Mouse (Mus musculus): ENCODE measurements around the gene Kctd15.

The Kctd15 gene

GRCm38 (mm10) chr7:34656632-34657031 is at the start of gene Kctd15:
TSS of gene Kctd15 (minus strand) at chr7:34656732.
- DNase-seq (ENCODE audit: low read depth in 2 of 2, low spot score in 2 of 2): no peak

- no peak for DNase-seq (ENCODE audit: low read depth in 2 of 2, low spot score in 2 of 2)
These were observed 47.9 kb upstream of the Kctd15 start for GRCm38 (mm10) chr7:34704401-34704800.

GRCm38 (mm10) chr7:34703437-34703836 is 46.9 kb upstream of the Kctd15 start:
- no peak for DNase-seq (ENCODE audit: low read depth in 2 of 2, low spot score in 2 of 2)

DNA sequence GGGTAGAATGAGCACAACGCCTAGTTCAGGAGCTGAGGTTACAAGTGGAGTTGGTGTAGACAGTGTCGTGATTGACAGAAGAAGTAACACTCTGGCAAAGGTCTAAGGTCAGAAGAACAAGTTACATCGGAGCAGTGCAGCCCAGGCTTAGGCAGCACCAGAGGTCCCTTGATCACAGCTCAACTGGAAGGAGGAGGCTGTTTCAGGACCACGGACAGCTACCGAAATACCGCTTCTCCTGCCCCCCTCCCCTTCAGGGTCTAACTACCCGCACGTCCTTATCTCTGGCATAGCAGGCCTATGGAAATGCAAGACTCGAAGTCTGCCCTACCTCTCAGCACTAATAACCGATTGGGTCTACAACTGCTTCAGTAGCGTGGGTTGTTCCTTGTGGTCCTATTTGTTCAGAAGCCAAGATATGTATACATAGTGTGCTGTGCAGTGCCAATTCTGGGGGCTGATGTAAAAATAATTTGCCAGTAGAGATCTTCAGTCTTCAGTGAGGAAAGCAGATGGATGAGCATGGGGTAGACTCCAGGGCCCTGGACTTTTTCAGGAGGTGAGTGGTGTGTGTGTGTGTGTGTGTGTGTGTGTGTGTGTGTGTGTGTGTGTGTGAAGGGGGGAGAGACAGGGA is 46.3 kb upstream of the Kctd15 start:
- no peak for DNase-seq (ENCODE audit: low read depth in 2 of 2, low spot score in 2 of 2)

- DNase-seq (ENCODE audit: low read depth in 2 of 2, low spot score in 2 of 2): no peak
These were observed 43.4 kb upstream of the Kctd15 start for GRCm38 (mm10) chr7:34699888-34700287.

- no peak for DNase-seq (ENCODE audit: low read depth in 2 of 2, low spot score in 2 of 2)
These were observed 41.7 kb upstream of the Kctd15 start for GRCm38 (mm10) chr7:34698221-34698620.

DNA sequence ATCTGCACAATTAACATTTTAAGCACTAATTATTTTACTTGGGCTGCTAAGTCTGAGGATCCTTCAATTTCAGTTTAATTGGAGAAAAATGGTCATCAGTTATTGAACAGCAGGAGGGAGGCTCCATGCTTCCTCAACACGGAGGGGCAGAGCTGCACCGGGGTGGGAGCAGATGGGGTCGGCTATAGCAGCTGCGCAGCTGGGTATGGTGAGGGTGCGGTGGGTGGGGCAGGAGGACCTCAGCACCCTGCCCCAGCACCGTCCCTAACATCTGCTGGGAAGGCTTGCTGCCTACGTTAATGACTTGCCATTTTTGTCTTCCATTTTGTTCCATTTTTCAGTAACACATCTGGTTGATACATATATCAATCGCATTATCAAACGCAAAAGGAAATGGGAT is 39.6 kb upstream of the Kctd15 start:
- DNase-seq (ENCODE audit: low read depth in 2 of 2, low spot score in 2 of 2): no peak

- no peak for DNase-seq (ENCODE audit: low read depth in 2 of 2, low spot score in 2 of 2)
These were observed 38.4 kb upstream of the Kctd15 start for GRCm38 (mm10) chr7:34694898-34695297.

DNA sequence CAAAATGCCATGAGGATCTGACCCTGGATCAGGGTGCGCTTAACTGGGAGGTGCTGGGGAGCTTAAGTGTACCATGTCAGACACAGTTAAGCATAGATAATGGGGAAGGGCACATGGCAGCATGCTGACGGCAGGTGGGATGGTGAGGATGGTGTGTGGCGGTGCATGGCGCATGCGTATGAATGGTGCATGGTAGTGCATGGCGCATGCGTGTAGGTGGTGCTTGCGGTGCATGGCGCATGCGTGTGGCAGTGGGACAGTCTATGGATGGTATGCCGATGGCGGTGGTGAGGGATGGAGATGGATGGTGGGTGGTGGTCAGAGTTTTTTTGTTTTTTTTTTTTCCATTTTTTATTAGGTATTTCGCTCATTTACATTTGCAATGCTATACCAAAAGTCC is 37.4 kb upstream of the Kctd15 start:
- no peak for DNase-seq (ENCODE audit: low read depth in 2 of 2, low spot score in 2 of 2)

DNA sequence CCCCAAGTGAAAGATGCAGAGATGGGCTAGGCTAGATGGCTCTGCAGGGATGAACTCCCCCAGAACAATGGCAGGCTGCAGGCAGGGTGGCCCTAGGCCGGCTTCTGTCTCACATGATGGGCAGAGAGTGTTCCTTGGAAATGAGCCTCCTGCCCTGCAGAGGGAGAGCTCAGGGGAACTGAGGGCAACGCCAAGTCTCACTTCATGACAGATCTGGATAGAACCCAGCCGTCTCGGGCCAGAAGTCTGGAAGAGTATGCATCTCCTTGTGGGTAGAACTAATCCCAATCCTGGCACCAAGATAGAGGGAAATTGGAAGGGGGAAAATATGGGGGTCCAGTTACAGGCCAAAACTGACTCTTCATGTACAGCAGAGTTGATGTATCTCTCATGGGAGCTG is 36.5 kb upstream of the Kctd15 start:
- no peak for DNase-seq (ENCODE audit: low read depth in 2 of 2, low spot score in 2 of 2)

DNA sequence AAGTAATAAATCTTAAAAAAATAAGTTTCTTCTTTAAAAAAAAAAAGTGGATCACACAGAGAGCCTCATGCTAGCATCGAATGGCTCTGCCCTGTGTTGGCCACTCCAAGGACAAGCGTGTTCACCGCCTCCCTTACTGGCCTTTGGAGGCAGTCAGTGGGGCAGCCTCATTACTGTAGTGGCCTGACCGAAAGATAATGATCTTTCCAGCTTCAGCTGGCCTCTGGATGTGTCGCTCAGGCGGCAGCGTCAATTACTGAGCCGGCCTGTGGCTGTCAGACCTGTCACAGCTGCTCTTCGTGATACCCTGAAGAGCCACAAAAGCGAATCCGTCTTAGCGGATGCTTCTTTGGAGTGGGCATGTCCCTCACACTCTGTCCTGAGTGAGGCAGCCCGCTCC is 33.6 kb upstream of the Kctd15 start:
- no peak for DNase-seq (ENCODE audit: low read depth in 2 of 2, low spot score in 2 of 2)

DNA sequence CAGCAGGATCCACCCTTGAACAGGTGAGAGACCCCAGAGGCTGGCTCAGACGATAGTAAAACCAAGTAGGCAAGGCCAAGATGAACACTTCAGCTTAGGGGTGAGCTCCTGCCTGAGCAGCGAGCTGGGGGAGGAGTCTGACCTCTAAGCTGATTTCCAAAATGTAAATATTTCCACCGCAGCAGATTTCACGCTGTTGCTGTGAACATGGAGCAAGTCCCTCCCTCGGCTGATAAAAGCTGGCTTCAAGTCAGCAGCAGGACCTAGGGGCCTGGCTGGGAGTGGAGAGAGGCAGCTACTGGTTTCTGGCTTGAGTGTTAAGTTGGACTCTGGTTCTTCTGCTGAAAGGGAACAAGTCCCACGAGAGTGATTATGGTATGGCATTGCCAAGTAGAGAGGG is 32.5 kb upstream of the Kctd15 start:
- no peak for DNase-seq (ENCODE audit: low read depth in 2 of 2, low spot score in 2 of 2)

- no peak for DNase-seq (ENCODE audit: low read depth in 2 of 2, low spot score in 2 of 2)
These were observed 29.3 kb upstream of the Kctd15 start for GRCm38 (mm10) chr7:34685801-34686200.

DNA sequence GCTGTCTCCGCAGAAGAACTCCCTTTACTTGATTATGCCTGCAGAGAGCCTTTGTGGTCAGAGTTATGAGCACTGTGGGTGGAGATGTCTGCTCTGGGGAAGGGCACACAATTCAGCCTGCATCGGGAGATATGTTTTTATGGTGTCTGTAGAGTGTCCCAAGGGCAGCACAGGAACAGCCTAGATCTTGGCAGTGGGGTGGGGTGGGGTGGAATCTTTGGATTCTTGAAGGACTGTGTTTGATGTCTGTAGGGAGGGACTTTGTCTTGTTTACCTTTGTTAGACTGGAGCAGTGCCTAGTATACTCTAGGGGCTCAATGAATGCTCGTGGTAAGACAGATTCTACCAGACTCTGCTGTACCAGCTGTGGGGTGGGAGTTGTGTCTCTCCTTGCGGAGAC is 28.6 kb upstream of the Kctd15 start:
- no peak for DNase-seq (ENCODE audit: low read depth in 2 of 2, low spot score in 2 of 2)

DNA sequence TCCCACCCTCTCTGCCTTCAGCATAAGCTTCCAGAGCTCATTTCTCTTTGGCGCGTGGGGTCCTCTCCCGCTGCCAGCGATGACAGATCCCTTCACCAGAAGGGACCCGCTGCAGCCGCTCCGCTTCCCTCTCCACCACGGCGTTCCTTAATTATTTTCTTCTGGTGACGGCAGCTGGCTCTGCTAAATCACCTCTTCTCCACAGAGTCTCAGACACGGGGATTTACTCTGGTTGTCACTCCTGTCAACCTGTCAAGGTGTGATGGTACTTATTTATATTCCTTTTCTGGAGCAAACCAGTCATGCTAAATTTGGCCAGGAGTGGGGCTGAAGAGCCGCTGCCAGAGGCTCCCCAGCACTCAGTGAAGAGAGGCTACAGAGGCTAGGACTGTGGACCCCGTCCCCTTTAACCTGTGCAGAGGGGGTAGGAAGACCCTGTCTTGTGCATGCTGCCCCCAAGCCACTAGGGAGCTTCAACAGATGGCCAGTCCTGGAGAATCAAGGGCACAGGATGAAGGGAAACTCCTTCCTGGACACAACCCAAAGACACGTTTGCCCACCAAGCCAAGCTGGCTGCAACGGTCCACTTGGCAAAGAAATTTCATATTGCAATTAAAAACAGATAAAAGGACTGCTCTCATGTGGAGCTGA is 24.4 kb upstream of the Kctd15 start:
- no peak for DNase-seq (ENCODE audit: low read depth in 2 of 2, low spot score in 2 of 2)

- DNase-seq (ENCODE audit: low read depth in 2 of 2, low spot score in 2 of 2): no peak
These were observed 23.4 kb upstream of the Kctd15 start for GRCm38 (mm10) chr7:34679886-34680285.

DNA sequence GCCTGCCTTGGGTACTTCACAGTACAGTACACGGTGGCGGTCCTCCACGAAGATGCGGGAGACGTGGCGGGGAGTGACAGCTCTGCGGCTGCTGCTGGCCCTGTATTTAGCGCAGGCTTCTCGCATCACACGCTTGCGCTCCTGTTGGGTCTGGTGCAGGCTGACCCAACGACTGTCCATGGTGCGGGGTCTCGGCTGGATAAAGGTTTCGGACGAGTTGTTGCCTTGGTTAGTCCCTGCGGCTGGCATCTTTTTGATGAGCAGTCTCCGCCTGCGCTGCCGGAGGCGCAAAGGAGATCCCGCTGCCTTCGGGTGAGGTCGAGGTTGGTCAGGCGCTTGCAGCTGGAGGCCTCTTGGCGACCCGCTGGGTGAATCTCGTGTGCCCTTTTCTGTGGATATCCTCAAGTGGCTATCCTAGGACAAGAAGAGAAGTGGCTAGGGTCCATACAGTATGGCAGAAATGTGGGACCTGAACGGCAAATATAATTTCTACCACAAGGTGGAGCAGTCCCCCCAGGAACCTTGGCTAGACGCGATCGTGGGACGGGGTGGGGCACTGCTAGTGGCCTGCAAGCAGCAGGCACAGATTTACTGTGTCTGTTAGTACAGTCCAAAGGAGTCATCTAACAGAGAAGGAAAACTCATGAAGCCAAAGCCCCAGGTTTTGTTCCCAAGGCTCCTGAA is 19.4 kb upstream of the Kctd15 start:
- peak; percentile 6 to 28 for DNase-seq (ENCODE audit: low read depth in 2 of 2, low spot score in 2 of 2)

DNA sequence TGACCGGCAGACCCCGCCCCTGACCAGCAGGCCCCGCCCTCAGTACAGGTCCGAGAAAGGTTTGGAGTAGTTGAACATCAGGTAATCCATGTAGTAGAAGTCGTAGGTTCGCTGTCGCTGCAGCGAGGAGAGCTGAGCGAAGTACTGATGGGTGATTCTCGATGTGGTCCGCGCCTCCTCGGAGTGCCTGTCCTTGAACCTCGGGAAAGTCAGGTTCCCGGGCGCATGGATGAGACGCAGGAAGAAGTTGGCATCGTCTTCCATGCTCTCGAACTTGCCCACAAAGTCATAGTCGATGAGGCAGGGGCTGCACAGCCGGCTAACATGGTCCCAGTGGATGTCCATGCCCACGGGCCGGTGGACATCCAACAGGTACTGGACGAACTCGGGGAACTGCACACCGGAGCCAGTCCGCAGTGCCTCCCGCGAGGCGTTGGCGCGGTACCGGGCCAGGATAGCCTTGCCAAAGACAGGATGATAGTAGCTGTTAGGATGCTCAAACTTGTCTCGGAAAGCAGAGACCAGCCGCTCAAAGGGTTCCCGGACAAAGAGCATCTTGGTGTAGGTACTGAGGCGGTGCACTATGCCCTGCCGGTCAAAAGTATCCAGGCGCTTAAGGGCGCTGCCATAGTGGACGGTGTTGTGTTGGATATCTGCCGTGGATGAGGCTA is 18.7 kb upstream of the Kctd15 start:
- DNase-seq (ENCODE audit: low read depth in 2 of 2, low spot score in 2 of 2): no peak

DNA sequence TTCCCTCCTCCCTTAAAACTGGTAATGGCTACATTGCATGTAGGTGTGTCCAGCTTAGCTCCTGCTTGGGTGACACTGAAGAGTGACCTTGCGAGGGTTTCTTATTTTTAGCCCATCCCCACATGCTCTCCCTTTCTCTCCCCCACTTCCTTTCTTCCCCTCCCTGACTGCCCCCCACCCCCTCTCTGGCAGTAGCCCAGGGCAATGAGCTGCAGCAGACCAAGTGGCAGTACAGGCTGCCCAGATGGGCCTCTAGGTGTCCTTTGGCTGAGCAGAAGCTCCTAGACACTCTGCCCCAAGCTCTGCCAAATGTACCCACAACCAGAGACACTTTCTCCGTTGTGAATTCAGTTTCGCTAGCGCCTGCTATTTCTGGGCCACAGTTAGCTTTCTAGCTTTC is 16.4 kb upstream of the Kctd15 start:
- no peak for DNase-seq (ENCODE audit: low read depth in 2 of 2, low spot score in 2 of 2)

DNA sequence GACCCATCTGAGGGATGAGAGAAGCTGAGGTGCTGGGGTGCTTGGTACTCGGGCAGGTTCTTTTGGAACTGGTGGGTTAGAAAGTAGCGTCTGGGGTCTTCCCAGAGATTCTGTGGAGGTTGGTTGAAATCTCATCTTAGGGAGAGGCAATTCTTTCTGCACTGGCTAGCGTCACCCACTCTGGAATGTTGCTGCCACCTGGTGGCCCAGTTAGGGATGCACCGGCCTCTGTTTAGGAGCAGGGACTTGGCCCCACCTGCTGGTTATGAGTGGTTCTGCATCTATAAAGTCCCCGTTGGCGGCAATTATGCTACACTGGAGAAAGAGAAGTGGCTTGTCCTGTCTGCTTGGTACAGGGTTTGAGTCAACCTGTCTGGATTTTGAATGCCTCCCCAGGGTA is 15.4 kb upstream of the Kctd15 start:
- peak; percentile 68 to 75 for DNase-seq (ENCODE audit: low read depth in 2 of 2, low spot score in 2 of 2)

- DNase-seq (ENCODE audit: low read depth in 2 of 2, low spot score in 2 of 2): no peak
These were observed 14.2 kb upstream of the Kctd15 start for GRCm38 (mm10) chr7:34670778-34671177.

DNA sequence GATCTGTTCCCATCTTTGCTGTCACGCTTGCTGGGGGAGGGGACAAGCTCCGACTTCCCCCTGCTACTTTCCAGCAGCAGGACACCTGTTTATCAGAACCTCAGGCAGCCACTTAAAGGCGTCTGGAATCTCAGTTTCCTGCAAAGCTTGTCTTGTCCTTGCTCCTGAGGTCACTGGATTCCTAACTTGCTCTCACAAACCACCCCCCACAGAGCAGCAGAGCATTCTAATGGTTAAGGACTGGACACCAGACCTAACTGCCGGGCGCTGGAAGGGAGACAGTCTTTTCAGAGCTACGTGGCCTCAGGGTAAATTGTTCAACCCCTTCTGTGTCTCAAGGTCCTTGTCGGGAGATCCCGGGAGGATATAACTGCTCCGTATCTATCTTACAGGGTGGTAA is 12.8 kb upstream of the Kctd15 start:
- DNase-seq (ENCODE audit: low read depth in 2 of 2, low spot score in 2 of 2): no peak
